Mouse (Mus musculus) spleen, postnatal 36 days (tissue): ENCODE measurements at regions not wholly inside any gene's neighbourhood (a gene's known extent, or its start where the extent isn't known, plus 50 kb on each side); places are given as distances from the start of the nearest gene placed in this dataset.

Source experiments
- DNase-seq, 2 experiments: peaks; one replicate each; pipeline ENCODE4 v3.0.0; 2022; ENCODE audit warnings: low spot score in 2 of 2, mixed read lengths in 1 of 2

- DNase-seq, result no peak
These were observed 103.2 kb downstream of the Fam168b start for GRCm38 (mm10) chr1:34739621-34740020.

- no peak for DNase-seq
These were observed 102.0 kb downstream of the Fam168b start for GRCm38 (mm10) chr1:34740891-34741290.

- DNase-seq, result no peak
These were observed 100.6 kb downstream of the Fam168b start for GRCm38 (mm10) chr1:34742234-34742633.

GRCm38 (mm10) chr1:34745881-34746280 is 97.0 kb downstream of the Fam168b start:
- no peak for DNase-seq

GRCm38 (mm10) chr1:34749161-34750040 is 93.5 kb downstream of the Fam168b start:
- no peak for DNase-seq

- no peak for DNase-seq
These were observed 92.5 kb downstream of the Fam168b start for GRCm38 (mm10) chr1:34750061-34751054.

GRCm38 (mm10) chr1:34751128-34751527 is 91.7 kb downstream of the Fam168b start:
- no peak for DNase-seq

GRCm38 (mm10) chr1:34753581-34753980 is 89.3 kb downstream of the Fam168b start:
- no peak for DNase-seq

- no peak for DNase-seq
These were observed 82.3 kb downstream of the Fam168b start for GRCm38 (mm10) chr1:34760547-34760946.

GRCm38 (mm10) chr1:34761436-34761835 is 81.4 kb downstream of the Fam168b start:
- no peak for DNase-seq

GRCm38 (mm10) chr1:34761870-34762269 is 81.0 kb downstream of the Fam168b start:
- DNase-seq, result no peak
